Mouse (Mus musculus): ENCODE measurements at regions not wholly inside any gene's neighbourhood (a gene's known extent, or its start where the extent isn't known, plus 50 kb on each side); places are given as distances from the start of the nearest gene placed in this dataset.

- TF ChIP-seq POLR2A (IDR thresholded peaks at IDR 0.05; ENCODE audit: low read depth, low read length) (no peak), CTCF (conservative IDR thresholded peaks at IDR 0.05; ENCODE audit: insufficient read depth, insufficient read length, low read depth, low read length) (no peak)
Observed at GRCm38 (mm10) chr9:41451738-41452137, 290.2 kb upstream of the Ubash3b start.
